Mouse (Mus musculus) lung, embryonic 15.5 days (tissue): ENCODE results near the gene Wnt5b. TPM values are rescaled to one million over a fixed set of nuclear protein-coding genes. Genes with fewer than 3 reads are reported as not detected.

Experiments
- ATAC-seq: fragments of 200-750 bp; cut with Nextera tagmentation; 2 replicates; pipeline ENCODE4 v1.8.0; 2017; ENCODE audit warnings: moderate number of reproducible peaks, borderline replicate concordance; ENCODE audit not compliant: low FRiP score, low TSS enrichment; ENCODE audit errors: extremely low read depth
- H3K27ac ChIP-seq: fragments of 300-500 bp; sonication (generic); 2 replicates; pipeline ENCODE4 v1.5.1; 2015; ENCODE audit warnings: moderate library complexity, mild to moderate bottlenecking, inconsistent platforms
- H3K27me3 ChIP-seq: fragments of 300-500 bp; sonication (generic); 2 replicates; pipeline ENCODE4 v1.6.1; 2015; ENCODE audit warnings: inconsistent platforms
- H3K36me3 ChIP-seq: fragments of 300-500 bp; sonication (generic); 2 replicates; pipeline ENCODE4 v1.6.1; 2015; ENCODE audit warnings: inconsistent platforms
- H3K4me1 ChIP-seq: fragments of 300-500 bp; sonication (generic); 2 replicates; pipeline ENCODE4 v1.6.1; 2015; ENCODE audit warnings: inconsistent platforms
- H3K4me2 ChIP-seq: fragments of 300-500 bp; sonication (generic); 2 replicates; pipeline ENCODE4 v1.6.1; 2015; ENCODE audit warnings: inconsistent platforms, mild to moderate bottlenecking, moderate library complexity
- H3K4me3 ChIP-seq: fragments of 300-500 bp; sonication (generic); 2 replicates; pipeline ENCODE4 v1.5.1; 2015; ENCODE audit warnings: mild to moderate bottlenecking, inconsistent platforms
- H3K9ac ChIP-seq: fragments of 300-500 bp; sonication (generic); 2 replicates; pipeline ENCODE4 v1.6.1; 2015; ENCODE audit warnings: inconsistent platforms
- H3K9me3 ChIP-seq: fragments of 300-500 bp; sonication (generic); 2 replicates; pipeline ENCODE4 v1.6.1; 2016; ENCODE audit warnings: inconsistent platforms
- WGBS: fragments of 180-500 bp; shearing (Covaris S2); methylation state at CpG from one replicate; pipeline ENCODE4 v1.1.7; 2015; 5-methylcytosine and 5-hydroxymethylcytosine counted together
- polyA plus RNA-seq: library from polyadenylated mRNA; unstranded; fragments of >200 nt; fragmentation: Nextera tagmentation; extraction: Ambion mirVana; gene quantifications from 2 replicates; pipeline ENCODE4 v1.2.1, GENCODE M21; 2015

Wnt5b gene
- polyA plus RNA-seq, 1 experiment from 2014 or later = 7.7 TPM

DNA sequence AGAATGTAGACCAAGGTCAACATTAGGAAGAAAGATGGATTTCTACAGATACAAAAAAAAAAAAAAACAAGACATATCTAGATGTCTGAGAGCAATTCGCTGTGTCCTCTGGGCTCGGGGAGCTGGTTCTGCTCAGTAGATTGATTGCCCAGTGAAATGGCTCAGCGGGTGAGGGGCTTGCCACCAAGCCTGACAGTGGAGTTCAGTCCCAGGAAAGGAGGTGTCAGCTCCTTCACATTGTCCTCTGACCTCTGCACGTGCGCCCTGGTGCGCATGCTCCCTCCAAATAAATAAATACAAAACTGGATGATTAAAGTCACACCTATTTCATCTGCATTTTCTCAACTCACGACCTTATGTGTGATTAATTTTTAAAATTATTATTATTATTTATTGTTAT, 124.7 kb downstream of the Wnt5b start:
- no peak overlapping the region for H3K4me2 ChIP-seq
- no peaks in the 10 kb centered on the region for H3K9me3 ChIP-seq
- no peaks in the 10 kb centered on the region for H3K27me3 ChIP-seq
- H3K9ac ChIP-seq = no peak overlapping the region
- WGBS = 48% methylated on average over 7 of the region's 7 CpGs
- H3K36me3 ChIP-seq = no peaks in the 10 kb centered on the region
- H3K27ac ChIP-seq = peak overlapping the region; percentile 88
- H3K4me1 ChIP-seq = peaks cover 26% of the 10 kb centered on the region
- no peak for ATAC-seq
- no peak overlapping the region for H3K4me3 ChIP-seq

DNA sequence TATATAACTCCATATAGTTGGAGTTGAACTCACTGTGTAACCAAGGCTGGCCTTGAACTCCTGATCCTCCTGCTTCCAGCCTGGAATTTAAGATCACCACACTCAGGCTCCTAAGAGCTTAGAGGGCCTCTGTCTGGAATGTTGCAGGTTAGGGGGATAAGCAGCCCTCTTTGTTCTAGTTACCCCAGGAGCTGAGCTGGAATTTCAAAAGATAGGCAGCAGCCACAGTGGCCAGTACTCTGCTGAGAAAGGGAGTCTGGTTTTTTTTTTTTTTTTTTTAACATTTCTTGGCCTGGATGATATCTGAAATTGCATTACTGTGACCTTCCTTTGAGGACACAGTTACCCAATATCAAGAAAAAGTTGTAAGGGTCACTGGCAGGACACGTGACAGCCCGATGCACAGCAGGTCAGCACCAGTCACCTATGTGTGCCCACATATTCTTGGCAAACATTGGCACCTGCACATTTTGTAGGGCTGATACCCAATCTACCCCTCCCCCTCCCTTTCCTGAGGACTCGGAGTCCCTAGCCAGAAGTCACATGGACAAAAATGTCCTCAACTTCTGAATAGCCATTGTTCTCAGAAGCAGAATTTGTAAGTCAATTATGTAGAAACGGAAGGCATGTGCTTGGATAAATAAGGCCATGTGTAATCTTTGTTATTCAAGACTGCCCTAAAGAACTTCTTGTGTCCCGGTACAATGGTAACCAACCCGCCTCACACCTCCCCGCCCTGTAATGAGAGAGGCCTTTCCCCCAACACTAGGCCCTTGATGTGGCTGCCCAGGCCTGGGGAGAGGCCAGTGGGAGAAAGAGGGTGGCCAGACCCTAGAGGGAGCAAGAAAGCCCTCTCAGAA, 125.5 kb downstream of the Wnt5b start:
- ATAC-seq = peak; percentile 53; the same call in 1 of the 2 replicates
- Histone ChIP-seq H3K9ac (no peak overlapping the region), H3K4me1 (peaks cover 26% of the 10 kb centered on the region), H3K4me3 (no peak overlapping the region), H3K27ac (peak overlapping the region; percentile 88), H3K4me2 (no peak overlapping the region), H3K27me3 (no peaks in the 10 kb centered on the region), H3K36me3 (no peaks in the 10 kb centered on the region), H3K9me3 (no peaks in the 10 kb centered on the region)
- WGBS = 45% methylated on average over 7 of the region's 7 CpGs

DNA sequence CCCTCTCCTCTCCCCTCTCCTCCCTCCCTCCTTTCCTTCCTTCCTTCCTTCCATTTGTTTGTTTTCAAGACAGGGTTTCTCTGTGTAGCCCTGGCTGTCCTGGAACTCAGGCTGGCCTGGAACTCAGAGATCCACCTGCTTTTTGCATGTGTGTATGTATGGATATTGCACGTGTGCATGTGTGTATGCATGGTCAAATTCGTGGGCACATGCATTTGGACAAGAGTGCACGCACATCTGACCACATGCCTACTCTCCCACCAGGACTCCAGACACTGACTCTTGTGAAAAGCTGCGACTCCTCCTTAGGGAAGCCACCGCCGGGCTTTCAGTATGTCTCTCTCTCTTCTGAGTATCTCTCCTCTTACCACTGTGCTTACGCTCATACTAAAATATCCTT, 126.3 kb downstream of the Wnt5b start:
- H3K9ac ChIP-seq = no peak overlapping the region
- H3K36me3 ChIP-seq = no peaks in the 10 kb centered on the region
- H3K27ac ChIP-seq = peak overlapping the region; percentile 88
- H3K4me3 ChIP-seq = no peak overlapping the region
- ATAC-seq = no peak
- peaks cover 26% of the 10 kb centered on the region for H3K4me1 ChIP-seq
- no peaks in the 10 kb centered on the region for H3K9me3 ChIP-seq
- 69% methylated on average over 7 of the region's 7 CpGs for WGBS
- no peak overlapping the region for H3K4me2 ChIP-seq
- no peaks in the 10 kb centered on the region for H3K27me3 ChIP-seq

DNA sequence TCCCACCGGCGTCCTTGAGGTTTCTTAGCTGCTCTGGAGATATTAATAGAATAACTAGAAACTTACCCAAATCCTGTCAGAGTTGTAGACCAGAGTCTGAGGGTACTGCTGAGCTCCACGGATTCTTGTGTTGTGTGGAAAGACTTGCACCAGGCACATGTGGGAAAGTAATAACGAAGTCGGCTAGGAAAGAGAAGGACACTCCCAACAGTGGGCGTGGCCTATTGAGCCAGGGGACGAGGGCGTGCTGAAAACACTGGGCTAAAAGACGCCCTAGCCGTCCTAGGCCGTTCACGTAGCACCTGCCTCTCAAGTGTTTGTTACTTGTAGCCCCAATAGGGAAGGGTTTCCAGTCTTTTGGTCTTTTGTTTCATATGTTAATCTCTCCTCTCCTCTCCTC, 126.8 kb downstream of the Wnt5b start, which contains the start of gene Adipor2:
Gene Adipor2, minus strand, starts transcription at position 351 of the 400 bp plus-strand sequence.
- Histone ChIP-seq H3K27ac (peak within 1 kb of the TSS; percentile 88), H3K9me3 (no peaks in the 10 kb centered on the region), H3K27me3 (no peaks in the 10 kb centered on the region), H3K36me3 (no peaks in the 10 kb centered on the region), H3K4me1 (peaks cover 26% of the 10 kb centered on the region), H3K4me2 (peak within 1 kb of the TSS; percentile 40), H3K9ac (no peak within 1 kb of the TSS), H3K4me3 (peak within 1 kb of the TSS; percentile 15; the same call in 1 of the 2 replicates)
- peak; percentile 60; the same call in 1 of the 2 replicates for ATAC-seq
- WGBS = 3% methylated on average over 12 of the region's 12 CpGs

DNA sequence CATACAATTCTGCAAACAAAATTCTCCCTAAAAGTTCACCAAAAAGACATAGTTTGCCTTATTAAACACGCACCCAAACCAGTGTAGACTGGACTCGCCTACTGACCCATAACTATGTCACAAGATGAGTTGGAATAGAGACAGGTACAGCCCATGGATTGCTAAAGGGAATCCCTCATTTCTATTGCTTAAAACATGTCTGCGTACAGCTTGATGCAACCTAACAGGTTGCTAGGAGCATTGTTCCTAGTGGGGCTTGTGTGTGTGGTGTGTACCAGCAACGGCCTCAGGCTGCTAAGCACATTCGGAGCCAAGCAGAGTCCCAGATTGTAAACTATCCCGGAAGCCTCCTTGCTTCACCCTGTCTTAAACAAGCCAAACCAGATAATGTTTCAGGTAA, 127.5 kb downstream of the Wnt5b start:
- no peak for ATAC-seq
- Histone ChIP-seq H3K4me3 (no peak overlapping the region), H3K27ac (no peak overlapping the region), H3K36me3 (no peaks in the 10 kb centered on the region), H3K27me3 (no peaks in the 10 kb centered on the region), H3K9ac (no peak overlapping the region), H3K4me2 (no peak overlapping the region), H3K9me3 (no peaks in the 10 kb centered on the region), H3K4me1 (peaks cover 26% of the 10 kb centered on the region)
- WGBS = 65% methylated on average over 6 of the region's 6 CpGs

DNA sequence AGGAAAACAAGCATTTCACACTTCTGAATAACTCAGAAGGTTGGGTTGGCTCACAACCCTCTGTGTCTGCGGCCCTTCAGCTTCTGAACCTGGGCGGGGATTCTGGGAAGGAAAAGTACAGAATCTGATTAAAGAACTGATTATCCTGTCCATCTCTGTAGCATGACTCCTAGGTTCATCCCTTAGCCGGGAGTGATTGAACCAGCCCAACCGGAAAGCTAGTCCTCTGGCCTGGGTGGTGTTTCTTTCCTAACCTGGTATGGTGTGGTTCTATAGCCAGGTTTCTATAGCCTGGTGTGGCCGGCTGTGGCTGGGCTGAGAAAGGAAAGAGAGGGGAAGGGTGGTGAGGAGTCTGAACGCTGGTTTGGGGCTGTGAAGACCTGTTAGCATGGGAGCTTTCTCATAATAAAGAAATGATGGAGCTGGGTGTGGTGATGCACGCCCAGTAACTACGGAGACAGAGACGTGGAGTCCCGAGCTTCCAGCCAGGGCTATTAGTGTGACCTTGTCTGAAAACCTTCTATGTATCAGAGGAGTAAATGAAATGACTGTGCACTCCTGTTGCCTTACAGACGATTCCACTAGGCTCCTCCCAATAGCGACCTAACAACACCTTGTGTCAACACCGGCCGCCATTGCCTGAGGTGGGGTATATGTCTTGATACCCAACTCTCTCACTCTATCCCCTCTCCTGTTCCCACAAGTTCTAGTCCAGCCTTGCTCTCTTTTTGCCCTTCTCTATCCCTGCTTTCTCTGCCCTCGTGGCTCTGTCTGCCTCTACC, 129.7 kb downstream of the Wnt5b start:
- H3K9ac ChIP-seq = no peak overlapping the region
- H3K4me2 ChIP-seq = no peak overlapping the region
- H3K4me1 ChIP-seq = peaks cover 31% of the 10 kb centered on the region
- no peaks in the 10 kb centered on the region for H3K36me3 ChIP-seq
- H3K27me3 ChIP-seq = no peaks in the 10 kb centered on the region
- no peak for ATAC-seq
- H3K4me3 ChIP-seq = no peak overlapping the region
- H3K27ac ChIP-seq = no peak overlapping the region
- H3K9me3 ChIP-seq = no peaks in the 10 kb centered on the region
- 75% methylated on average over 15 of the region's 15 CpGs for WGBS

DNA sequence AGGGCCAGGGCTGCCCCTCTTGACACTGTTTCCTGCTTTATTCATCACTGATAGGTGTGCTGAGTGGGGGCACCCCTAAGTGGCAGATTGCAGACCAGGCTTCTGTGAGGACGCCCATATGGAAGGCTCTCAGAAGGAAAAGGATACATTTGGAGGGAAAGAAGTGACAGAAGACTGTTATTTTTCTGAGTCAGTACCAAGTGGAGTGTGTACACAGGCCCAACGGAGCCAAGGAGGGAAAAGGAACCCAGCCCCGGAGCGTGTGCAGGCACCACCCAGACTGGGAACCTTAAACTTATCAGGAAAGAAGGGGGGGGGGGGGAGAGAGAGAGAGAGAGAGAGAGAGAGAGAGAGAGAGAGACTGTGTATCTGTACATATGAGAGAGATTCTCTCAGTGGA, 131.6 kb downstream of the Wnt5b start:
- Histone ChIP-seq H3K4me2 (no peak overlapping the region), H3K4me3 (no peak overlapping the region), H3K9me3 (no peaks in the 10 kb centered on the region), H3K4me1 (peaks cover 14% of the 10 kb centered on the region), H3K36me3 (no peaks in the 10 kb centered on the region), H3K27me3 (no peaks in the 10 kb centered on the region), H3K9ac (no peak overlapping the region), H3K27ac (no peak overlapping the region)
- ATAC-seq = no peak
- 68% methylated on average over 4 of the region's 4 CpGs for whole genome bisulfite sequencing

DNA sequence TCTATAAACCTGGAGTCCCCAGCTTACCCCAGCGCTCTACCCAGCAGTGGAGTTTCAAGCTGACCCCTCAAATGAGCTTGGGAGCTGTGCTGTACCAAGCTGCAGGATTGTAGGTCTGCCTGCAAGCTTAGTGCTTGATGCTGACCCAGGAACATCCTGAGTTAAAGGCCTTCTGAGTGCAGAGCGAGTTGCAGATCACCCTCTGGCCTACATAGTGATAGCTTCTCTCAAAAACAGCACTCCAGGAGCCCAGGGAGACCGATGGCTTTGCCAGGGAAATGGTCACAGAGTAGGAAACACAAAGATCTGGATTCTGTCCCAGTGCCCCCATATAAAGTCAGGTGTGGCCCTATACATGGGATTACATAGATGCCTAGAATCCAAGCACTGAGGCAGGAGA, 132.6 kb downstream of the Wnt5b start:
- no peak for ATAC-seq
- H3K9me3 ChIP-seq = no peaks in the 10 kb centered on the region
- WGBS = 77% methylated on average over 3 of the region's 3 CpGs
- 0 out of 2 replicates have a peak, but pooled peaks cover 5% of the 10 kb centered on the region for H3K4me1 ChIP-seq
- no peaks in the 10 kb centered on the region for H3K27me3 ChIP-seq
- H3K27ac ChIP-seq = no peak overlapping the region
- H3K4me3 ChIP-seq = no peak overlapping the region
- no peak overlapping the region for H3K4me2 ChIP-seq
- no peaks in the 10 kb centered on the region for H3K36me3 ChIP-seq
- H3K9ac ChIP-seq = no peak overlapping the region

DNA sequence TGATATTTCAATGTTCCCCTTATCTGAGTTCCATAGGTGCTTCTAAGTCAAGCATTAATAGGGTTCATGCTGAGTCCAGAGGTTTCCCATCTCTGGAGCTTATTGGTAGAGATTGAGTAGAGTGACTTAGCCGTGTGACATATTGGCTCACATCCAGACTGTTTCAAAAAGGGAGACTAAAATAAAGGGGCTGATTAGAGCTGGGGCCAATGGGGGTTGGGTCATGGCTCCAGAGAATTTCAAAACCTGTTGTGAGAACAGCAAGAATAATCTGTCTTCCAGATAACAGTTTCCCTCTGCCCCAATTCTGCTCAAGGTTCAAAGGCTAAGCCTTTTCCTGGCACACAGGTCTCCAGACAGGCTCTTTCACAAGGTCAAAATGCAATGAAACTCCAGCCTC, 134.4 kb downstream of the Wnt5b start:
- Histone ChIP-seq H3K27ac (no peak overlapping the region), H3K36me3 (no peaks in the 10 kb centered on the region), H3K9me3 (no peaks in the 10 kb centered on the region), H3K4me2 (no peak overlapping the region), H3K4me3 (no peak overlapping the region), H3K27me3 (no peaks in the 10 kb centered on the region), H3K9ac (no peak overlapping the region), H3K4me1 (0 out of 2 replicates have a peak, but pooled peaks cover 5% of the 10 kb centered on the region)
- 23% methylated on average over 1 of the region's 1 CpGs for WGBS
- no peak for ATAC-seq

DNA sequence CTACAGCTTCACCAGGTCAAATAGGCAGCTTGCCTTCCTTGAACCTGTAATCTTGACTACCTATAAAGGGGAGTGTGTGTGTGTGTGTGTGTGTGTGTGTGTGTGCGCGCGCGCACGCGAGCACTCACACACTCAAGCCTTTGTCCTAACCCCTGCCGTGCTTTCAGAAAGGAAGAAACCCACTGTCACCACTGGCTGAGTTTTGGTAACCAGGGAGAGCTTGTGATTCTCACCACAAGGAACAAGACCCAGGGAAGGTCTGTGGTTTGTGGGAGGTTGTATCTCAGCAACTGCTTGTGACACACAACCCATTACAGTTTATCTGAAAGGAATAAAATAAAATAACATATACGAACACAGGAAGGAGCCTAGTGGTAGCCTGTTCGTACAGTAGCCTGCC, 135.6 kb downstream of the Wnt5b start:
- Histone ChIP-seq H3K27ac (no peak overlapping the region), H3K4me3 (no peak overlapping the region), H3K9ac (no peak overlapping the region), H3K4me1 (0 out of 2 replicates have a peak, but pooled peaks cover 5% of the 10 kb centered on the region), H3K27me3 (no peaks in the 10 kb centered on the region), H3K4me2 (no peak overlapping the region), H3K9me3 (no peaks in the 10 kb centered on the region), H3K36me3 (no peaks in the 10 kb centered on the region)
- WGBS = 64% methylated on average over 9 of the region's 9 CpGs
- no peak for ATAC-seq

DNA sequence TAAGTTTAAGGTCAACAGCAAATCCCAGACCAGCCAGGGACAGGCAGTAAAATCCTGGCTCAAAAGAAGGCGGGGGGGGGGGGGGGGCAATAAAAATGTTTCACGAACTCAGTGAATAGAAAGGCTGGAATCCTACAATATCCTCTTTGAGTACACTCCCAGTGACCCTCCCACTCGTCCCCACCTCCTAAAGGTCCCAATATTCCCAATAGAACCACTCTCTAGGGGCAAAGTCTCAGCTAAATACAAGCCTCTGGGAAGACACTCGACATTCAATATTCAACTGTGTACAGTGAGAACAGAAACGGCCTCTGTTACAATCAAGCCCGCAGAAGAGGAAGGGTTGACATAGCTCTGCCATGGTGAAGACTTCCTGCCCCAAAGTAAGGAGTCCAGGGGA, 136.3 kb downstream of the Wnt5b start:
- Histone ChIP-seq H3K4me3 (no peak overlapping the region), H3K27ac (no peak overlapping the region), H3K27me3 (no peaks in the 10 kb centered on the region), H3K36me3 (no peaks in the 10 kb centered on the region), H3K9ac (no peak overlapping the region), H3K9me3 (no peaks in the 10 kb centered on the region), H3K4me2 (no peak overlapping the region), H3K4me1 (0 out of 2 replicates have a peak, but pooled peaks cover 5% of the 10 kb centered on the region)
- 57% methylated on average over 6 of the region's 6 CpGs for WGBS
- ATAC-seq = no peak

DNA sequence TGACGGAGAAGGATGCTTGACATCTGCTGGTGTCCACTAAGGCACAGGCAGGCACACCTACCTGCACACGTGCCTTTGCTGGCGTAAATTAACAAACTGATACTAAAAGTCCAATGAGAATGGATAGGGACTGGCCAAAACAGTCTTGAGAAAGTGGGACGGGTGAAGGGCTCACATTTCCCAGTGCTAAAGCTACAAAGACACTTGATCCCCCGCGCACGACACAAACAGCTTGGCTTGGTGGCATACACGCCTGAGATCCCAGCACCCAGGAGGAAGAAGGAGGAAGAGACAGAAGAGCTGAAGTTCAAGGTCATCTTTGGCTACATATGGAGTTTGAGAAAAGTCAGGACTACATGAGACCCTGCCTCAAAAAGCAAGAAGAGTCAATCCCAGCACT, 137.6 kb downstream of the Wnt5b start:
- Histone ChIP-seq H3K9ac (no peak overlapping the region), H3K4me2 (no peak overlapping the region), H3K4me3 (no peak overlapping the region), H3K9me3 (no peaks in the 10 kb centered on the region), H3K27me3 (no peaks in the 10 kb centered on the region), H3K27ac (no peak overlapping the region), H3K36me3 (no peaks in the 10 kb centered on the region), H3K4me1 (0 out of 2 replicates have a peak, but pooled peaks cover 5% of the 10 kb centered on the region)
- 76% methylated on average over 8 of the region's 8 CpGs for whole genome bisulfite sequencing
- no peak for ATAC-seq
